Mouse (Mus musculus): ENCODE measurements around the gene Dpep3.

Dpep3 gene

GRCm38 (mm10) chr8:105935863-105936603 is 43.2 kb downstream of the Dpep3 start:
- peak in 1 of 2 experiments; percentile 42 for DNase-seq

- no peak for DNase-seq
Observed at GRCm38 (mm10) chr8:105935105-105935504, 44.1 kb downstream of the Dpep3 start.

- DNase-seq: no peak
Observed at GRCm38 (mm10) chr8:105933762-105934161, 45.5 kb downstream of the Dpep3 start, which contains the start of gene Ctrl. TSS of gene Ctrl (minus strand) at chr8:105933862.

- DNase-seq: no peak
Observed at GRCm38 (mm10) chr8:105932525-105932924, 46.7 kb downstream of the Dpep3 start.

GRCm38 (mm10) chr8:105931271-105931670 is 48.0 kb downstream of the Dpep3 start:
- DNase-seq: no peak

GRCm38 (mm10) chr8:105930602-105931001 is 48.6 kb downstream of the Dpep3 start:
- DNase-seq: peak; percentile 86 to 93

- DNase-seq: no peak
Observed at GRCm38 (mm10) chr8:105925123-105925522, 54.1 kb downstream of the Dpep3 start.

Measured in cerebellum, postnatal 25 days (tissue).